Mouse (Mus musculus) embryo, embryonic 11.5 days (tissue): Measurements from ENCODE around the gene Ptpn4.

Experiments
- DNase-seq: peaks from one replicate; pipeline ENCODE4 v3.0.0-alpha.2; 2012; ENCODE audit warnings: low read depth, low spot score

Ptpn4 gene

DNA sequence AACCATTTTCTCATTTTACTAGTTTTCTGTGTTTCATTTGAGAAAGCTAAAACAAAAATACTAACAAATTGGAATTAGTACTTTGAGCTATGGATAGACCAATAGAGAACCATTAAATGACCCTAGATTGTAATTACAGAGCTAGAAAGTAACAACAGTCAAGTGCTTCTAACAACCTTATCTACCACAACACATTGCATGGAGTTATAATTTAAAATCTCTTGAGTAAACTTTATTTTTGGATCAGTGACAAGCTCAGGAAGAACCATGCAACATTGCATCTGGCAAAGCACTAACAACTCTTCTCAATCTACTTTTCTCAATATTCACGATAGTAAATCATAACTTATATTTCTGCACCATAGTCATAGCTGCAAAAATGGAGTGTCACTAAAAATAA, 29.7 kb downstream of the Ptpn4 start:
- no peak for DNase-seq

DNA sequence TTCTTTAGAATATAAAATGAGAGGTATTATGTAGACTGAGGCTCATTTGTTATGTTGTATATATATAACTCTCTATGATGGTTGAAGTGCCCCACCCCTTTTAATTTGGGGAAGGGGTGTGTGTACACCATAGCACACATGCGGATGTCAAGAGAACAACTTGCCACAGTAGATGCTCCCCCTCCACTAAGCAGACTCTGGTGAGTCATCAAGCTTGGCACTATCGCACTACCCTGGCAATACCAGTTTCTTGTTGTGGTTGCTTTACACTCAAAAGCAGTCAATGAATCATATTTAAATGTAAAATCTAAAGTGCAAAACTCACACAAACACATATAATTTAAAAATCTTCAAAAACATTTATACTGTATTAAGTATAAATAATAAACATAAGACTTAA, 31.4 kb downstream of the Ptpn4 start:
- DNase-seq: no peak

DNA sequence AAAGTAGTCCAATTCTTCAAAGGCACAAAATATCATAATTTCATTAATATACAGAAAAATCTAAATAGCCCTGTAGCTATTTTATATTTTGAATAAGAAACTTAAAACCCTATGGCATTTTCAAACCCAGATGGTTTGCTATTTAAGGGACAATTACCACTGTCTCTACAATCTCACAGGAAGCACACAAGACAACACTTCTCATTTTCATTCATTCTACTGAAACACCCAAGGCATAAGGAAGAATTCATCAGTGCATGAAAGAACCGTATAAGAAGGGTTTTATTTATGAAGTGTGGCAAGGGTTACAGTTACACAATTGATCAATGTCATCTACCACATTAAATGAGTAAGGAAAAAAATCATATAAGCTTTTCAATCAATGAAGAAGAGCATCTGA, 32.8 kb downstream of the Ptpn4 start:
- DNase-seq: no peak

DNA sequence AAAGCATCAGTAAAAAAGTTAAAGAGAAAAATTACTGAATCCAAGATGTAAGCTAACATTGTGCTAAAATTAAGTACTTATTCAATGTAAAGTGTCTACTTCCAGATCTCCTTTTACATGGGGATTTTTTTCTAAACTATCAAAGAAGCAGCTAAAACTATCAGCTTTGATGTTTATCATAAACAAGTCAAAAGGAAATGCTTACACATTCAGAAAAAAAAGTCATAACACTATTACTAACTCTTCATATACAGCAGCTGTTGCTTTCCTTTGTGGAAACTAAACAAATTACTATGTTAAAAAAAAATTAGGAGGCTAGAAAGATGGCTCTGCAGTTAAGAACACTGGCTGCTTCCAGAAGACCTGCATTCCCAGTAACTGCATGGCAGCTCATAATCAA, 42.2 kb downstream of the Ptpn4 start:
- DNase-seq: no peak

DNA sequence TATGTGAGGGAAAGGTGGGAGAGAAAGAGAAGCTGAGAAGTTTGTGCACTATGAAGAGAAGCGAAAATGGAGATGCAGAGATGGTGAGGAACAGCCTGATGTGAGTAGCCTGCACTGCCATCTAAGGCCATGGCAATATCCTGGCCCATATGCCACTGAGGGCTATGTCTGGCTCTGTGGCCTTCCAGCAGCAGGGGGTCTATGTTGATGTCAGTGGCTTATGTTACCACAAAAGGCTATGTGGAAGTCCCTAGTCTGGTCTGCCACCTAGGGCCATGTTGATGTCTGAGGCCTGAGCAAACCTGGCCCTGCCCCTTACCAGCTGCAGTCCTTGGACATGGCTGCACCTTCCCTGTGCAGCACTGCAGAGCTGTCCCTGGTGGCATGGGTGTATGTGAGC, 43.1 kb downstream of the Ptpn4 start:
- DNase-seq: no peak

DNA sequence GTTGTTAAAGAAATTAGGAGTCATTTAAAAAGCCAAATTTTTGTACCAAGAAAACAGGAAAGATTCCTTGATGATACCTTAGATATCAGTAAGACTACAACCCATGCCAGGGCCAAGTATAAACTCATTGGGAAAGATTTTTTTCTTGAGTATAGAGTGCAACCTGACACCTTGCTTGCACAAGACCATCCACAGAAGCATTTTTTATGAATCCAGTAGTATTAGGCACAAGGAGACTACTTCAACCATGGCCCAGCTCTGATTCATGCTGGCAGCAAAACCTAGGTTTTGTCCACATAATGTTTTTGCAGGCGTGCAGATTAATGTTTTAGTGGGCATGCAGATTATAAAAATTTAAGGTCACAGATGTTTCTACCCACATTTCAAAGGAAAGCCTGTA, 46.8 kb downstream of the Ptpn4 start:
- DNase-seq: no peak

DNA sequence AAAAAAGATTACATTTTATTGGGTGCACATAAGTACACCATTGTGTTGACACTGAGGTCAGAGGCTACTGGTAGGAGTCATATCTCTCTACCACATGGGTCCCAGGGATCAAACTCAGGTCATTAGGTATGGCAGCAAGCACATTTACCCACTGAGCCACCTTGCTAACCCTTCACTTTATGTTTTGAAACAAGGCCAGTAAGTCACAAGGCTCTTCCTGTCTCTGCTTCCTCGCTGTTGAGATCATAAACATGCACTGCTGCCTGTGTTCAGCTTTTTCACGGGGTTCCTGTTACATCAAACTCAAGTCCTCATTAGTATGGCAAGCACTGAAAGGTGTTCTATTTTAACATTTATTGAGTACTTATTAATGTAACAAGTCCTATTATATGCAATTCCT, 61.5 kb downstream of the Ptpn4 start:
- no peak for DNase-seq

DNA sequence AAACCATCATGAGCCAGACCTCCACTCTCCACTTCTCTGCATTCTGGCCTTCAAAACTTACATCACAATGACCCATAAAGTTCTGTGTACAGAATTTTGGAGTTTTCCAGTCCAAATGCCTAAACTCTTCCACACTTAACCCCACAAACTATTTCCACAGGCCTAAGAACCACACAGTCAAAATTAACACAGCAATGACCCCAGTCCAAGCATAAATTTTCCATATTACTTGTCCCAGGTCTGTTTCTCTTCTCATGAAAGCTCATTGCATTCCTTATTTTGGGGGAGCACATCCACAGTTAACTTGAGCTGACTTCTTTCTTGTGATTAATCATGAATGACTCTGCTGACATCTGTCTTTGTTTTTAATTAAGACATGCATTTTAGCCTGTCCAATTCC, 101.7 kb downstream of the Ptpn4 start:
- DNase-seq: no peak

DNA sequence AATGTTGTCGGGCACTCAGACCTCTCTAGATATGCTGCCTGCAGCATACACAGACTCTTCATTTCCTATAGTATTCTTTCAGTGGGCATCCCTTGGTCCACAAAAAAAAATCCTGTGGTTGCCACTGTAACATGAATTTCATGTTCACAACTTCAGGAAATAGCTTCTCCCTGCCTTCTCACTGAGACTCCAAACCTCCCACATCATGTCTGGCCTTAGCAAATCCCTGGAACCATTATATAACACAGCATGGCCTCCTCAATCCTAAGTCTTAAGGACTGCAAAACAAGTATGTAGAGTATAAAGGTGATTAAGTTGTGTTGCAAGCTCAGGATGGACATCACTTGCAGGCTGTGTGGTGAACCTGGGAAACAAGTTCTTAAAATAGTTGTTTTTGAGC, 102.6 kb downstream of the Ptpn4 start:
- no peak for DNase-seq

DNA sequence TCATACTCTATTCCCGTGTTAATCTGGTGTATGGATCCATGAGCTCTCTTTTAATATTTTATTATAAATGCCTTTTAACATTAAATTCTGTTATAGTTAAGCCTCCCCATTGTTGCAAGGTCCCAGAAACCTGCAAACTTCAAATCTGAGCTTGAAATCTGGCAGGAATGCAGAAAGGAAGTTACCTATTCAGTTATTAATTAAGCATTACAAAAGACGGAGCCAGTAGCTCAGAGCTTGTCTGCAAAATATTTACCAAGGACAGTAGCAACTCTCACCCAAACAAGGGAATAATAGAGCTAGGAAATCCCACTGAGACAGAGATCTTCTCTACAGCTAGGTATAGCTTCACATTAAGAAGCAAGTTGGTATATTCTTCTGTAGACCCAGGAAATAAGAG, 106.2 kb downstream of the Ptpn4 start:
- DNase-seq: no peak

DNA sequence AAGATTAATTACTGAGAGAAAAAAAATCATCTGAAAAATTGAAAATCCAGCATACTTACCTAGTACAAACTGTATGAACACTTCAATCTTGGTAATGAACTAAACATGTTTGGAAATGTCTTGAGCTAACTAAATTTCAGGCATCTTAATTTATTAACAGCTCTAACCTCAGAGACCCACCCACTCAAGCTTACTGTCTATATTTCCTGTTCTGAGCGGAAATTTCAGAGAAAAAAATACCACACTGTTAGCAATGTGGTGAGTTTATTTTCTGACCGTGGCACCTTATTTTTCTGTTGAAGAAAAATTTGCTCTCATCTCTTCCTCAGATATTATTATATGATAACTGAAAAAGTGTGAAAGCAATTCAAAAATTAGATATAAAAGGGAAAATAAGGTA, 124.4 kb downstream of the Ptpn4 start:
- DNase-seq: no peak

DNA sequence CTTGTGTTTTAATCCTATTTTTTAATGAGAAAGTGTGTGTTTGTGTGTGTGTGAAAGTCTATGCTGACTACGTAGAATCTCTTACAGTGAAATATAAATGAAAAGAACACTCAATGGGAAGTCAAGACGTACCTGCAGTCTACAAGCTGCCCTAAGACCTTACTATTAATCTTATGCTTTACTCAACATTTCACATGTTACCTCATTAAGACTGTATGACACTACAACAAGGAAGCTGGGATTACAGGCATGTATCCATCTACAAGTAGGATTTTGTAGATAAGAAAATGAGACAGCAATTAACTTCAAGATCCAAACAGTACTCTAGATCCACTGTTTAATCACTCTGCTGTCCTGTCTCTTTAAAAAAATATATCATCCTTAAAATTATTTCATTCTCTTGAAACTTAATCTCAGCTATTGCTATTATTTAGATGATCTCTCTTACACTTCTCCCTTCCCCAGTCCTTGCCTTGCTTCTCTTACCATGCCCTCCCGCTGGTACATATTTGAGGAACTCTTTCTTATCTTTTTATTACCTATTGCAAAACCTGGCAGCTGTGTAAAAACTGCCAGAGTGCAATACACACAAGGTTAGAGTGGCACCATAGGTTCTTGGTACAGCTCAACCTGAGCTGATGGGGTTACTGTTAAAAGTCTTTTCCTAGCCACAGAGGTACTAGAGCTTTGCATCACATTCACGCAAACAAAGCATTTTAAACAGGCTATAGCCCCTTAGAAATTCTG, 130.8 kb downstream of the Ptpn4 start:
- no peak for DNase-seq

DNA sequence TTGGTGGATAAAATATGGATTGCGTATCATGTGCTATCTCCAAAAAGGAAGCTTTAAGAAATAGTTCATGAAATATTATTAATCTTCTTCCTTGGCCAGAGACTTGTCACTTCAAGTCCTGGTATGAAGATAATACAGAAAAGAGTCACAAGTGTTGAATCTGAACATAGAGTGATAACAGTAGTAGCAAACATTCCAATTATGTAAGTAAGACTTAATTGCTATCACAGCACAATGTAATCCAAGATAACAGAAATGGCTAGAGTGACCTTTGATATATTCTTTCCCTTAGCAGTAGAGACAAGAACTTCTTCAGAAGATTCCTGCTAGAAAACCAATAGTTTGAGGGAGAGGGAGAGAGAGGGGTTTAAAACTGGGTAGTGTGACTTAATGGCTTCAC, 140.6 kb downstream of the Ptpn4 start:
- no peak for DNase-seq

DNA sequence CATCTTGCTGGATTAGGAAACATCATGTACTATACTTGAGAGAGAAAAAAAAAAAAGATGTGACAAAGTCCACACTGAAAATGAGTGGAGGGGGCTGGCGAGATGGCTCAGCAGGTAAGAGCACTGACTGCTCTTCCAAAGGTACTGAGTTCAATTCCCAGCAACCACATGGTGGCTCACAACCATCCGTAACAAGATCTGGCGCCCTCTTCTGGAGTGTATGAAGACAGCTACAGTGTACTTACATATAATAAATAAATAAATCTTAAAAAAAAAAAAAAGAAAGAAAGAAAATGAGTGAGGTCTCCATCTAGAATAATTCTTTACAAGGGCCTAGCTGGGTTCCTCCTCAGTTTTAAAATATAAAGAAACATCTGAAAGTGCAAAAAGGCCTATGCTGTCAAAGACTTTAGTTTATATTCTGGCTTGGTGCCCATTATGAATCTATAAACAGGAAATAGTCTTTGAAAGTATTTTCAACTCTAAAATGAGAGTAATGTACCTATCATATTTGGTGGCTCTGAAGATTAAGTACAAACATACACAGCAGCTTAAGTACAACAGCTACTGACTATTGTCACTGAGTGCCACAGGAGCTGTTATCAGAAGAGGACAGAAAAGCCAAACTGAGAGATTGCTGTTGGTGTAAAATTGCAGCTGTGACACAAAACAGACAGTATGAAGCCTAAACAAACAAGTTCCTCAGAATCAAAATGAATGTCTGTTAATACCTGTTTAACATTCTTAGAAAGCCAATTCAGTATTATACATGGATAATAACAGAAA, 151.4 kb downstream of the Ptpn4 start:
- DNase-seq: no peak

DNA sequence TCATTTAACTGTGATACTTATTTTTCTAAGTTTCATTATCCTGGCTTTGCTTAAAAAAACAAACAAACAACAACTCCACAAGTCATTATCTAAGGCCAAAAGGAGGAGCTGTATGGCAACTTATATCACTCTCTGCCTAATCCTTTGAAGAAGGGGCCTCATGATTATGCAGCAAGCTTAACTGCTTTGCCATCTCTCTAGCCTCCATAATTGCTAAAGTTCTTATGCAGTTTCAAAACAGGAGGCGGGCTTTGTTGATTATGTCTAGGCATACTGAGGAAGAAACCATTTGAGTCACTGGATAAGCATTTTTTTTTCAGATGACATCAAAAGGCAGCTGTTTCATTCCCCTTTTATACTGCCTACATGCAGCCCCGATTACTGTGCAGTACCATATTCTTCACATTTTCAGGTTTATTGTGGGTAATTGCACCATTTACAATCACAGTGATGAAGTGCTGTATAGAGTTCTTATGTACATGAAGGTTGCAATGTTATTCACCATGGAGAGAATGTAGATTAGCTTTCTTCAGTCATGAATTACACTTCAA, 155.7 kb downstream of the Ptpn4 start:
- no peak for DNase-seq

DNA sequence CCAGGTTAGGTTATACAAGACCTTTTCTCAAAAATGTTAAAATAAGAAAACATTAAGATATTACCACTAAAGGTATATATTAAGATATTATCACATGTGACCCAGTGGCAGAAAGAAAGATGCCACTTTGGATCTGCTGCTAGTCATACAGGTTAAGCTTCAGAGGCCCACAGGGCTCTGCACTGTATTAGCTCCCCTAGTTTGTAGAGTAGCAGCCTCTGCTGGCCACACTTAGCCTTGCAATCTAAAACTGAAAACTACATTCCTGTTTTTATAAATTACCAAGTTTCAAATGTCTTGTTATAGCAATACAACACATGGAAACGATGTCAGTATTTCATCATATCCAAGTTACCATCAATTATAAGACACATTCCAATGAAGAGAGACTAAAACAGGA, 162.4 kb downstream of the Ptpn4 start:
- peak; percentile 3 for DNase-seq

DNA sequence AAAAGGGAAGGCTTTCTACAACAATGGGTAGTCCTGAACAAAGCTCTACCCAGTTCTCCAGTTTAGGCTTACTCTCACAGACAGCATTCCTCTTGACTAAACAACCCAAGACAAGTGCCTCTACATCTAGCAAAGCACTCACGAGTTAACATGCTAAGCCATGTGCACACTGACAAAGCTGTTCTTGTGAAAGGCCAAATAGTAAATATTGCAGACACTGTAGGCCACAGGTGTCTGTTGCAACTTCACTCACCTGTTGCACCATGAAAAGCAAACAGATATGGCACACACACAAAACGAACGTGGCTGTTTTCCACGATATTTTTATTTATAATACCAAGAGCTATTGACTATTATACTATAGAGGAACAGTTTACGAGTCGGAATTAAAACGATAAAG, 170.5 kb downstream of the Ptpn4 start:
- no peak for DNase-seq

DNA sequence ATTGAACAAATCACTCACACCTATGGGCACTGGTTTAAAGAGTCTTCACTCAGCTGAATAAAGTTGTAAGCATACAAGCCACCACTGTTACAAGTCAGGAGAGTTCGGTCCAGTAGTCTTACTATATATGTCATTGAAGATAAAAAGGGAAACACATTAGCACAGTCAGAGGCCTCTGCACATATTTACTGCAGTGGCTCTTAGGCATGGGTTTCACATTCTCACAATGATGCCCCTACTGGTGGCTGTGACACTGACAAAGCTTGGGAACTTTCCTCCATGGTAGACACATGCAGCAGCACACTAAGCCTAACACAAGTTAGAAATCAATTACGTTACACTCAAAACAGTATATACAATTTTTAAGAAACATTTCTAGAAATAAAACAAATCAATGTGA, 183.1 kb downstream of the Ptpn4 start:
- DNase-seq: no peak

DNA sequence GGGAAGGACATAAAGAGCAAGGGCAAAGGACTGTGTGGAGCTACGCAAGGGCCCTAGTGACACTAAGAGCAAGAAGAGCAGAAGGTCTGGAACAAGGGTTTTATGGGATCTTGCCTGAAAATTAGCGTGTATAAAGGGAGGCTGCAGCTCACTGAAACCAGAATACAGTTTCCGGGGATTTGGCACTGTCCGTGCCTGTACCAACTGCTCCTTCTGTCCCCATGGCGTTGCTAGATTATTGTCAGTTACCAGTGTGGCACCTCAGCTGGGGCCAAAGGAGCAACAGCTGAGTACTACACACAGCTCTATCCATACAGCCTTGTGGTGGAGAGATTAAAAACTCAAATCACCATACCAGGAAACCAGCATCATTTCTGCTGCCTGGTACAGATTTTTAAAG, 187.0 kb downstream of the Ptpn4 start:
- no peak for DNase-seq

DNA sequence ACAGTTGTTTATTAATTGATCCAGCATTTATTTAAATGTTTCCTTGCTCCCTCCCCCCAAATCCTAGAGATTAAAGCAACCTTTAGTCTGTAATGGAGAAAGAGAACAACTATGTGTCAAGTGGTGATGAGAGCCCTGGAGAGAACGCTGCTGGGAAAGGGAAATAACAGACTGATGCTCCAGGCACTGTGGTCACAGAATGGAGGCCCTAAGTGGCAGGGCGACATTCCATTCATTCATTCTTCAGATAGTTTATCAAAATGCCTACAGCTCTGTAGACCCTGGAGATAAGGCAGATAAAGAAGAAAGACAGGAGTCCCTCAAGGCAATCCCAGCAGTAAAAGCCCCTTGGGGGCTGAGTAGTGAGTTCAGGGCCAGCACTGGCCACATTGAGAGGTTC, 187.8 kb downstream of the Ptpn4 start:
- DNase-seq: no peak

DNA sequence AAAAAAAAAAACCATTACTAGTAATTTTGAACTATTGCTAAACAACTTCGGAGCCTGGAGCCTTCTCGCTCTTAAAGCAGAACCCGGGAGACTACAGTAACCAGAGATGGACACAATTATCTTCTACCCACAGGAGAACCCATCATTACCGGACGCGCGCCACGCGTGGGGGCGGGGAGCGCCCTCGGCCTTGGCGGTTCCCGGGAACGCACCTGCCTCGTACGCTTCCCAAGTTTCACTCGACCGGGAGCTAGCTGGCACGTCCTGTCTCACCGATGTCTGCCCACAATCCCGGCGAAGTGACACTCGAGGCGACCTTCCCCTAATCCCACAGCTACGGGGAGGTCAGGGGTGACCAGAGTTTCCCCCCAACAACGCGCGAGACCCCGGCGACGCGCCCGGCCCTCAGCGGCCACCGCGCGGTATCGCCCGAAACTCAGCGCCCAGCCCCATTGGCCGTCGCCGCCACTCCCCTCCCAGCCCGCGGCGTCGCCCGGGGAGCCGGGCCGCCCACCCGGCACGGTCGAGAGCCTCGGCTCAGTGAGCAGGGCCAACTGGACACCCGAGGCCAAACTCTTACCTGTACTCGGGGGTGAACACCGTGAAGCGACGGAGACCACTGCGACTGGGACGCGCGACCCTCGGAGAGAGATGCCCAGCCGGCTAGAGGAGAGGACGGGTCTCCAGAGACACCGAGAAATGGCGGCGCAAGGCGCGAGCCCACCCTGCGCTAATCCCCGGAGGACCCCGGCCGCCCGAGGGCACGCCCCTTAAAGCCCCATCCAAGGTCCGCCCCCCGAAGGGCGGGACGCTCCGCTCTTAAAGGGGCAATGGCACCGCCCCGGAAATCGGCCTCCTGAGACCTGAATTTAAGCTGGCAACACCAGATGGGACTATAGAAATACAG, 189.0 kb downstream of the Ptpn4 start, which contains the start of gene Epb41l5:
Gene Epb41l5 (minus strand): TSS at position 796 of the 907 bp plus-strand sequence.
- DNase-seq: peak; percentile 81

DNA sequence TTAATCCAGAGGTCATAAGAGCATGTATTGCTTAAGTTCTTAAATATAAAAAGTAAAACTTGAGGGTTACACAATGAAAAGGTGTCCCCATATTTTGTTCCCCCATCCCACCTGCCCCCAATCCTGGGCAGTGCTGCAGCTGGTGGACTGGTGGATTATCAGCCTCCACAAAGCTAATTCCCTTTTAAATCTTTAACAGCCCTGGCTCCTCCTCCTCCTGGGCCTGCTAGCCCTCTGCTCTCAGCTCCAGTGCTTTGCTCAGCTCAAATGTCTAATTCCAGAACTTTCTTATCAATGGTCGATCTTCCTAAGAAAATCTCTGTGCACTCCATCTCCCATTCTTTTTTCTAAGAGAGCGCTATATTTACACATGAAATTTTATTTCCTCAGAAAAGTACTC, 191.1 kb downstream of the Ptpn4 start:
- DNase-seq: no peak
